Mouse (Mus musculus) heart, embryonic 14.5 days (tissue): ENCODE data around the gene Jmjd7. TPM values are rescaled to one million over a fixed set of nuclear protein-coding genes. Genes with fewer than 3 reads are reported as not detected.
A peak's percentile ranks its signal among the peaks of the same experiment; 100 is the strongest.

Source experiments
- ATAC-seq: fragments of 200-750 bp; cut with Nextera tagmentation; 2 replicates; pipeline ENCODE4 v1.8.0; 2017; ENCODE audit warnings: low read depth, moderate TSS enrichment; ENCODE audit not compliant: insufficient number of reproducible peaks, insufficient read depth, low FRiP score
- H3K27ac ChIP-seq, 2 experiments: fragments of 200-500 bp in 1 of 2; fragments of 300-500 bp in 1 of 2; sonication (generic) in 1 of 2; replicated peaks in 1 of 2; 2 replicates each; pipeline ENCODE4 v1.5.1; 2012 to 2014; ENCODE audit warnings: low read depth in 2 of 2, low read length in 2 of 2, control low read depth in 1 of 2, mild to moderate bottlenecking in 1 of 2, mixed read lengths in 1 of 2; ENCODE audit not compliant: control insufficient read depth in 1 of 2, insufficient read depth in 1 of 2
- H3K27me3 ChIP-seq: fragments of 300-500 bp; sonication (generic); 2 replicates; pipeline ENCODE4 v1.6.1; 2014; ENCODE audit warnings: mild to moderate bottlenecking, low read length, control low read depth; ENCODE audit not compliant: control insufficient read depth, insufficient read depth
- H3K36me3 ChIP-seq: fragments of 300-500 bp; sonication (generic); 2 replicates; pipeline ENCODE4 v1.6.1; 2014; ENCODE audit warnings: mild to moderate bottlenecking, control low read depth, low read length, mixed read lengths; ENCODE audit not compliant: control insufficient read depth, insufficient read depth
- H3K4me1 ChIP-seq, 2 experiments: fragments of 200-500 bp in 1 of 2; fragments of 300-500 bp in 1 of 2; sonication (generic) in 1 of 2; 2 replicates each; pipeline ENCODE4 v1.6.1; 2012 to 2014; ENCODE audit warnings: low read length in 2 of 2, control low read depth in 1 of 2, mixed read lengths in 1 of 2; ENCODE audit not compliant: control insufficient read depth in 2 of 2, insufficient read depth in 2 of 2
- H3K4me2 ChIP-seq: fragments of 300-500 bp; sonication (generic); 2 replicates; pipeline ENCODE4 v1.6.1; 2014; ENCODE audit warnings: mild to moderate bottlenecking, low read length
- H3K4me3 ChIP-seq, 2 experiments: fragments of 200-500 bp in 1 of 2; fragments of 300-500 bp in 1 of 2; sonication (generic) in 1 of 2; 2 replicates each; pipeline ENCODE4 v1.5.1; 2012 to 2014; ENCODE audit warnings: low read length in 2 of 2, mild to moderate bottlenecking in 2 of 2, control low read depth in 1 of 2, low read depth in 1 of 2, moderate library complexity in 1 of 2; ENCODE audit not compliant: control insufficient read depth in 1 of 2, insufficient read depth in 1 of 2
- H3K9ac ChIP-seq: fragments of 300-500 bp; sonication (generic); 2 replicates; pipeline ENCODE4 v1.6.1; 2014; ENCODE audit warnings: mild to moderate bottlenecking, low read length
- H3K9me3 ChIP-seq: fragments of 300-500 bp; sonication (generic); 2 replicates; pipeline ENCODE4 v1.6.1; 2016; ENCODE audit warnings: low read length, control low read depth; ENCODE audit not compliant: control insufficient read depth
- WGBS: fragments of 180-500 bp; shearing (Covaris S2); extraction: QIAGEN DNeasy Blood & Tissue Kit; methylation state at CpG from one replicate; pipeline ENCODE4 v1.1.7; 2014; 5-methylcytosine and 5-hydroxymethylcytosine counted together
- polyA plus RNA-seq: library from polyadenylated mRNA; unstranded; fragments of >200 nt; fragmentation: Nextera tagmentation; extraction: Ambion mirVana; gene quantifications from 2 replicates; pipeline ENCODE4 v1.2.1, GENCODE M21; 2014

The Jmjd7 gene
- polyA plus RNA-seq, 1 experiment from 2014 or later: 18.1 TPM

DNA sequence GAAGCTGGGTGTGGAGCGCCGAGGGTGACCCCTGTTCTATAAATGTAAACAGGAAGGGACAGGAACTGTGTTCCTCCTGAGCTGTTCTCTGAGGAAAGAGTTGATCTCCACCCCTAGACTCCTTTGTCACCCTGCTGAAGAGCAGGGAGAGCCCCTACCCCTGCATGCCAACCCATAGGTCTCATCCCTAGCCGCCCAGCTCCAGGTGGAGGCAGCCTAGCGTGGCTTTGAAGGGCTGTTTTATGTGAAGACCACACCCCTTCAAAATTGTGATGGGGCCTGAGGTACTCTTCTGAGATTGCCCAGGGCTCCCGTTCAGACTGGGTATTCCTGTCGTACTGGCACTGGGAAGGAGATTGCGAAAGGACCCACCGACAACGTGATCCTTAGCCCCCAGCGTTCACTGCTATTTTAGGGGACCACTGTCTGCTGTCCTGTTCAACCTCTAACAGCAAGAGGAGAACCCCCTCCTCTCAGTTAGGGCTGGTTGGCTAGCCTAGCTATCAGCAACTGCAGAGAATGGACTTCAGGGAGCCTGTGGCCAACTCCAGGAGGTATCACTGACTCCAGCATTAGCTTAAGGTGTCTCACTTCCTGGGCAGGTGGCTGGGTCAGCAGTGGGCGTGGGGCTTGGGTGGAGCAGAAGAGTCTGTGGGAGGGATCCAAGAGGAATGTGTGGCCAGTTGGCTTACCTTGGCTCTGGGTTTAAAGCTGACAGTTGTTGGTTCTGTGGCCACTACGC, 5.6 kb downstream of the Jmjd7 start, which contains the start of gene Pla2g4b:
TSS of gene Pla2g4b (plus strand) at position 692 of the 742 bp plus-strand sequence.
- Histone ChIP-seq H3K4me2 (no peak within 1 kb of the TSS), H3K9me3 (no peaks in the 10 kb centered on the region), H3K4me1 (peaks cover 3 to 7% of the 10 kb centered on the region in 2 experiments), H3K36me3 (peaks cover 76% of the 10 kb centered on the region), H3K27me3 (no peaks in the 10 kb centered on the region), H3K9ac (no peak within 1 kb of the TSS), H3K27ac (no peak within 1 kb of the TSS), H3K4me3 (no peak within 1 kb of the TSS)
- ATAC-seq: no peak
- WGBS: 82% methylated on average over 12 of the region's 12 CpGs

DNA sequence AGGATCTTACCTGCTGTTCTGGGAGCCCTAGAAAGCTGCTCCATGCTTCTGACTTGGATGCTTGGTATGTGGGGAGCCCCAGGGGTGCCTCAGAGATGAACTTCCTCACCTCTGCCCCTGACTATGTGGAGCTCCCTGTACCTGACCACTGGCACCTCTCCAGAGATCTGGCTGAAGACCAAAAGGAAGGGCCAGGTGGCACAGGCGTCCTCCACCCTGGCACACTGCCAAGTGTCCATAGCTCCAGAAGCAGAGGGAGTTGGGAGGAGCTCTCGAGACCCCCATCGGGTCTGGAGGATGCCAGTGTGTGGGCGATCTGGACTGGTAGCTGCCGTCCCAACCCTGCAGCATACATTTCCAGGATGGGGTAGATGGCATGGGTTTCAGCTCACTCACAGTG, 6.4 kb downstream of the Jmjd7 start:
- WGBS: 58% methylated on average over 5 of the region's 5 CpGs
- peaks cover 84% of the 10 kb centered on the region for H3K36me3 ChIP-seq
- no peak for ATAC-seq

DNA sequence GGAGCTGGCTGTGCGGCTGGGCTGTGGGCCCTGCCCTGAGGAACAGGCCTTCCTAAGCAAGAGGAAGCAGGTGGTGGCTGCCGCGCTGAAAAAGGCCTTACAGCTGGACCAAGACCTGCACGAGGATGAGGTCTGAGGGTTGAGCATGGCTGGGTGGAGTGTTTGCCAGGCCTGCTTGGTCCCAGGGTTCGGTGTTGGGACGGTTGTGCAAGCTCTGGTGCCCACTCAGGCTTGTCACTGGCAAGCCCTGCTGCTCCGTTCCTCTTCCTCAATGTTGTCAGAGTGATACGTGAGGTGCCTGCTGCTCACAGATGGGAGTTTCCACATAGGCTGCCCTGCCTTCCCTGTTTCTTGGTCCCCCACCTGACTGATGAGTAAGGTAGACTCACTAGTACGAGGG, 10.5 kb downstream of the Jmjd7 start:
- no peaks in the 10 kb centered on the region for H3K4me1 ChIP-seq
- no peaks in the 10 kb centered on the region for H3K27me3 ChIP-seq
- no peak for ATAC-seq
- H3K4me3 ChIP-seq: no peak overlapping the region
- no peaks in the 10 kb centered on the region for H3K9me3 ChIP-seq
- H3K36me3 ChIP-seq: peaks cover 90% of the 10 kb centered on the region
- 92% methylated on average over 8 of the region's 9 CpGs for WGBS
- H3K27ac ChIP-seq: no peak overlapping the region
- no peak overlapping the region for H3K9ac ChIP-seq
- no peak overlapping the region for H3K4me2 ChIP-seq

More for the DNA sequence above, 6.4 kb downstream of the Jmjd7 start:
- Histone ChIP-seq H3K9me3 (no peaks in the 10 kb centered on the region), H3K4me2 (no peak overlapping the region), H3K27me3 (no peaks in the 10 kb centered on the region), H3K9ac (no peak overlapping the region), H3K27ac (no peak overlapping the region), H3K4me1 (no peaks in the 10 kb centered on the region), H3K4me3 (no peak overlapping the region)

DNA sequence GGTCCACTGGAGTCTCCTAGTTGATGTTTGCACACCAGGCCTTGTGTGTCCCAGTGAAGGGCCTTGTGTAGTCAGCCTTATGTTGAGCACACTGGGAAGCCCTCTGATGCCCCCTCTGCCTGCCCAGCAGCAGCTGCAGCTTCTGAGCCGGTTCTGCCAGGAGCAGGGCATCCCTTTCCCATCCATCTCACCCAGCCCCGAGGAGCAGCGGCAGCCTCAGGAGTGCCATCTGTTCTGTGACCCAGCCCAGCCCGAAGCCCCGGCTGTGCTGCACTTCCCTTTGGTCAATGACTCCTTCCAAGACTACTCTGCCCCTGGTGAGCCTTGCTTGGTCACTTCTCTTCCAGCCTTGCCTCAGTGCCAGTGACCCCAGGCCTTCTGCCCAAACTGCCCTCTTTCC, 13.7 kb downstream of the Jmjd7 start:
- no peak for ATAC-seq
- H3K27ac ChIP-seq: no peak overlapping the region
- no peak overlapping the region for H3K4me2 ChIP-seq
- H3K4me1 ChIP-seq: peaks cover 5 to 7% of the 10 kb centered on the region in 2 experiments; a peak in 3 of 4 replicates
- H3K9ac ChIP-seq: no peak overlapping the region
- H3K27me3 ChIP-seq: no peaks in the 10 kb centered on the region
- 92% methylated on average over 5 of the region's 5 CpGs for WGBS
- H3K4me3 ChIP-seq: no peak overlapping the region
- H3K9me3 ChIP-seq: no peaks in the 10 kb centered on the region
- peaks cover 67% of the 10 kb centered on the region for H3K36me3 ChIP-seq

DNA sequence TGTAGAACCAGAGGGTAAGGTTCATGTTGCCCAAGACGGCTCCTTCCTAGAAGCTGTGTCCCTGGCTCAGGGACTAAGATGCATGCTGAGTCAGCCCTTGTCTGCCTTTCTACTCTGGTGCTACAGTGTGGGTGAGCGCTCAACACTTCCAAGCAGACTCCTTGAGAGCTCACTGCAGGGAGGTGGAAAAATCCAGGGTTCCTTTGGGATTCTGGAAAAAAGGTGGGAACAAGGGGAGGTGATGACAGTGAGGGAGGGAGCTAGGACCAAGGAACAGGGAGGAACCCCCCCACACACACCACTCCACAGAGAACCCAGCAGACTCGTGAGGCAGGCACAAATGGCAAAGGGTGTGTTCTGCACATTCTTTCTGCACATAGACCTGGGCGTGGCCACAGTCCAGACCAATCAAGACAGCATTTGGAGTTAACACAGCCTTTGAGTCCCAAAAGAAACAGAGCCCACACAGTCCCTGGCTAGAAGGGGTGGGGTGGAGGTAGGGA, 16.9 kb downstream of the Jmjd7 start:
- WGBS: 54% methylated on average over 4 of the region's 4 CpGs
- Histone ChIP-seq H3K27ac (no peak overlapping the region), H3K4me3 (no peak overlapping the region), H3K27me3 (no peaks in the 10 kb centered on the region), H3K9me3 (no peaks in the 10 kb centered on the region), H3K36me3 (peaks cover 35% of the 10 kb centered on the region), H3K4me1 (peaks cover 5 to 7% of the 10 kb centered on the region in 2 experiments; a peak in 3 of 4 replicates), H3K4me2 (no peak overlapping the region), H3K9ac (no peak overlapping the region)
- peak; percentile 46; the same call in 1 of the 2 replicates for ATAC-seq

DNA sequence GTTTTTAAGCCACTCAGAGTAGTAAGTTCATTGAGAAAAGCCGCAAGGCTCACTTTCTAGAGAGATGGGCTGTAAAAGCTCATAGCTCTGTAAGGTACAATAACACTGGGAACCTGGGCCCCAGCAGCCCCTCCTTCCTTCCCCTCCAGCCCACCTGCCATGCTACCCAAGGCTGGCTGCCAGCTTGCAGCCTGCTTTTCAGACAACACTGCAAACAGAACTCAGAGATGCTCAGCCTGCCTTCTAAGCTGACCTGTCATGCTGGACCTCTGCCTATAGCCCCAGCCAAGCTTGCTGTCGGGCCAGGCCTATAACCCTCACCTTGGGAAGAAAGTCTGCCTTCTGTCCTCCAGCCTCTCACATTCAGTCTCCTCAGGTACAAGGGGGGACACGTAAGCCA, 17.4 kb downstream of the Jmjd7 start:
- WGBS: 73% methylated on average over 3 of the region's 3 CpGs
- Histone ChIP-seq H3K36me3 (peaks cover 30% of the 10 kb centered on the region), H3K9ac (no peak overlapping the region), H3K4me3 (no peak overlapping the region), H3K4me1 (peaks cover 5 to 7% of the 10 kb centered on the region in 2 experiments; a peak in 3 of 4 replicates), H3K9me3 (no peaks in the 10 kb centered on the region), H3K4me2 (no peak overlapping the region), H3K27ac (no peak overlapping the region), H3K27me3 (no peaks in the 10 kb centered on the region)
- ATAC-seq: no peak

DNA sequence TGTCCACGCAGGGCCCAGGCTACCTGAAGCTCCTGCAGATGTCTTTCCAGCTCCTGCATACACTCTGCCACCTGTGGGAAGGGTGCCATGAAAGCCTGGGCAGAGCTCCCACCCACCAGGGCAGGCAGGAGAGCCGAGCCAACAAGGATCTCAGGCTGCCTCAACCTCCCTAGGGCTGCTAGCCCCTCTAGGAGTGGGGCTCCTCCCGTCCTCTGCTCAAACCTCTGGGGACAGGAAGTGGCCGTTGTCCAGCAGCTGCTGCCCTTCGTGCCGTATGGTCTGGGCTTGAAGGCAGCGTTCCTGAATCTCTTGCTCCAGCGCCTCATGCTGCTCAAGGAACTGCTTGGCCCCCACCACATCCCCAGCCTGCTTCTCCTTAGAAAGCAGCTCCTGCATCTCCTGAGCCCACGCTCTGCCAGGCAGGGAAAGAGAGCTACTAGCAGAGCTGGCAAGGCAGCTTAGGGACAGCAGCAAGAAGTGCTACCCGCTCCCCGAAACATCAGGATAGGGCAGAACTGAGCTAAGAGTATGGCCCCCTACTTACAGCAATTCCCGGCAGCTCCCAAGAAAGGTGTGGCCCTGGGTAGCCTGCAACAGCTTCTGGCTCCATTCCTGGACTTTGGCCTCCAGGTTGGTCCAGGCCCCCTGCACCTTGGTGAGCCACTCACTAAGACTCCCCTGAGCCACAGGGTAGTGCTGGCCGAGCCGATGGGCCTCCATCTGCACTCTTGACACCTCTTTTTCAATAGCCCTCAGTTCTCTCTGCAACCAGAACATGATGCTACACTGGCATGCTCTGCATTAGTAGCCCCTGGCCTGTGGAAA, 19.4 kb downstream of the Jmjd7 start:
- Histone ChIP-seq H3K27ac (no peak overlapping the region), H3K4me3 (no peak overlapping the region), H3K4me2 (no peak overlapping the region), H3K36me3 (peaks cover 10% of the 10 kb centered on the region), H3K9me3 (no peaks in the 10 kb centered on the region), H3K27me3 (no peaks in the 10 kb centered on the region), H3K4me1 (peaks cover 5 to 7% of the 10 kb centered on the region in 2 experiments; a peak in 3 of 4 replicates), H3K9ac (no peak overlapping the region)
- ATAC-seq: no peak
- WGBS: 56% methylated on average over 14 of the region's 14 CpGs
